Mouse (Mus musculus) lung, adult 2 months (tissue): ENCODE data around the gene Rabgef1.

Experiments used
- CTCF ChIP-seq: fragments of 200-500 bp; IDR thresholded peaks from 2 replicates; pipeline ENCODE4 v1.5.1; 2011; ENCODE audit warnings: mild to moderate bottlenecking, low read length, control low read depth; ENCODE audit not compliant: insufficient read depth
- POLR2A ChIP-seq: fragments of 200-500 bp; IDR thresholded peaks from 2 replicates; pipeline ENCODE4 v1.6.1; 2011; ENCODE audit warnings: low read depth, mild to moderate bottlenecking, control low read depth, low read length, borderline replicate concordance; ENCODE audit errors: extremely low read depth

- no peak for TF ChIP-seq CTCF
- no peak for TF ChIP-seq POLR2A
Observed at GRCm38 (mm10) chr5:130239236-130239635, 67.6 kb downstream of the Rabgef1 start.
